Mouse (Mus musculus): ENCODE results near the gene Gm7861. TPM values are rescaled to one million over a fixed set of nuclear protein-coding genes. Genes with fewer than 3 reads are reported as not detected.
"Not testable (repeated sequence)": the region's sequence is repeated elsewhere in the genome, so short reads cannot be mapped to it uniquely, and the experiment has no call there.

Gene Gm7861
- not detected in 2 replicates for polyA plus RNA-seq (2014; fragmentation: Nextera tagmentation; extraction: Ambion mirVana)

DNA sequence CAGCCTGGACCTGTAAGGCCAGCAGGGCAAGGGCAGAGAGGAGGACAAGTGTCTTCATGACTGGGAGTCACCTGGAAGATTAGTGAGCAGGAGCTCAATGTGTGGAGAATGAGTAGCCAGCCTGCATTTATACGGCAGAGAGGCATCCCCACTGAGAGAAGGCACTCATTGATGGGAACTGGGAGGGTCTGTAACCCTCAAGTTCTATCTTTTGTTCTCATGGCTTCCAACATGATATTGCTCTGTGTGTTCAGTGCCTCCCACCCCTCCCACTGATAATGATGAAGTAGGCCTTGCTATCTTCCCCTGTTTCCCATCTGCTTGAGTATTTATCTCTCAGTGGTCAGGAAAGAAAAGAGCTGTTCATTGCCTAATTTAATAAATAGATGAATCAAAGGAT is at the start of gene Gm7861:
Gene Gm7861, minus strand, starts transcription at position 101 of the 400 bp plus-strand sequence.
- H3K9me3 ChIP-seq (ENCODE audit: control insufficient read depth, low read length); H3K36me3 ChIP-seq (ENCODE audit: control insufficient read depth, insufficient read depth, low read length); H3K4me3 ChIP-seq (ENCODE audit: low read depth, low read length); DNase-seq (ENCODE audit: low spot score); H3K27me3 ChIP-seq (replicated peaks; ENCODE audit: control insufficient read depth, insufficient read depth, low read length); H3K4me1 ChIP-seq (replicated peaks; ENCODE audit: control insufficient read depth, insufficient read depth, low read length); H3K4me2 ChIP-seq; H3K27ac ChIP-seq (ENCODE audit: low read depth, low read length); ATAC-seq (replicated peaks; ENCODE audit: low FRiP score); H3K9ac ChIP-seq (ENCODE audit: low read depth, low read length): not testable (repeated sequence)
- WGBS, result no CpG with 5 or more reads among the region's 1 CpGs

DNA sequence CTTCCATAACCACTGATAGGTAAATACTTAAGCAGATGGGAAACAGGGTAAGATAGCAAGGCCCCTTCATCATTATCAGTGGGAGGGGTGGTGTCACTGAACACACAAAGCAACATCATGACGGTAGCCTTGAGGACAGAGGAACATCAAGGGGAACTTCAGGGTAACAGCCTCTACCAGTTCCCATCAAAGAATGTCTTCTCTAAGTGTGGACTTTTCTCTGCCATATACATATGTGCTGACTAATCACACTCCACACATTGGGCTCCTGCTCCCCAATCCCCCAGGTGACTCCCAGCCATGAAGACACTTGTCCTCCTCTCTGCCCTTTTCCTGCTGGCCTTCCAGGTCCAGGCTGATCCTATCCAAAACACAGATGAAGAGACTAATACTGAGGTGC is 23.6 kb upstream of the Gm7861 start, which contains the start of gene Defa26:
Gene Defa26, plus strand, starts transcription at position 301 of the 400 bp plus-strand sequence.
- ATAC-seq (replicated peaks; ENCODE audit: low FRiP score); H3K4me2 ChIP-seq; H3K9ac ChIP-seq (ENCODE audit: low read depth, low read length); H3K36me3 ChIP-seq (ENCODE audit: control insufficient read depth, insufficient read depth, low read length); H3K4me1 ChIP-seq (replicated peaks; ENCODE audit: control insufficient read depth, insufficient read depth, low read length); DNase-seq (ENCODE audit: low spot score); H3K27me3 ChIP-seq (replicated peaks; ENCODE audit: control insufficient read depth, insufficient read depth, low read length); H3K9me3 ChIP-seq (ENCODE audit: control insufficient read depth, low read length); H3K4me3 ChIP-seq (ENCODE audit: low read depth, low read length); H3K27ac ChIP-seq (ENCODE audit: low read depth, low read length): not testable (repeated sequence)
- WGBS, result no CpG with 5 or more reads among the region's 1 CpGs

DNA sequence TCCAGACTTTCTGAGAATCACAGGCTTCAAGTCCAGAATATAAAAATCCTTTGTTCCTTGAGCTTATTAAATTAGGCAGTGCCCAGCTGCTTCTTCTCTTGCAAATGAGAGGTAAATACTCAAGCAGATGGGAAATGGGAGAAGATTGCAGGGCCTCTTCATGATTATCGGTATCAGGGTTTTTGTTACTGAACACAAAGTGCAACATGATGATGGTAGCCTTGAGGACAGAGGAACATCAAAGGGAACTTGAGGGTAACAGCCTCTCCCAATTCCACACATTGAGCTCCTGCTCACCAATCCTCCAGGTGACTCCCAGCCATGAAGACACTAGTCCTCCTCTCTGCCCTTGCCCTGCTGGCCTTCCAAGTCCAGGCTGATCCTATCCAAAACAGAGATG is 11.6 kb downstream of the Gm7861 start, which contains the start of gene Defa28:
Gene Defa28, plus strand, starts transcription at position 301 of the 400 bp plus-strand sequence.
- not testable (repeated sequence) for ATAC-seq (replicated peaks; ENCODE audit: low FRiP score); H3K9ac ChIP-seq (ENCODE audit: low read depth, low read length); H3K27me3 ChIP-seq (replicated peaks; ENCODE audit: control insufficient read depth, insufficient read depth, low read length); H3K4me2 ChIP-seq; H3K4me3 ChIP-seq (ENCODE audit: low read depth, low read length); H3K4me1 ChIP-seq (replicated peaks; ENCODE audit: control insufficient read depth, insufficient read depth, low read length); H3K36me3 ChIP-seq (ENCODE audit: control insufficient read depth, insufficient read depth, low read length); H3K9me3 ChIP-seq (ENCODE audit: control insufficient read depth, low read length); DNase-seq (ENCODE audit: low spot score); H3K27ac ChIP-seq (ENCODE audit: low read depth, low read length)
- WGBS, result no CpG with 5 or more reads among the region's 1 CpGs

DNA sequence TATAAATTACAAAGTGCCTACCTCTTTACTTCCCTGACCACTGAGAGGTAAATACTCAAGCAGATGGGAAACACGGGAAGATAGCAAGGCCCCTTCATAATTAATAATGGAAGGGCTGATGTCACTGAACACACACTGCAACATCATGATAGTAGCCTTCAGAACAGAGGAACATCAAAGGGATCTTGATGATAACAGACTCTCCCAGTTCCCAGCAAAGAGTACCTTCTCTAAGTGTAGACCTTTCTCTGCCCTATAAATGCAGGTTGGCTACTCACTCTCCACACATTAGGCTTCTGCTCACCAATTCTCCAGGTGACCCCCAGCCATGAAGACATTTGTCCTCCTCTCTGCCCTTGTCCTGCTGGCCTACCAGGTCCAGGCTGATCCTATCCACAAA is 29.2 kb downstream of the Gm7861 start, which contains the start of gene Defa37:
Gene Defa37, plus strand, starts transcription at position 301 of the 400 bp plus-strand sequence.
- DNase-seq (ENCODE audit: low spot score); ATAC-seq (replicated peaks; ENCODE audit: low FRiP score): not testable (repeated sequence)
- WGBS, result no CpG with 5 or more reads among the region's 1 CpGs

More for the DNA sequence above, 29.2 kb downstream of the Gm7861 start, which contains the start of gene Defa37:
- not testable (repeated sequence) for H3K9me3 ChIP-seq (ENCODE audit: control insufficient read depth, low read length); H3K4me3 ChIP-seq (ENCODE audit: low read depth, low read length); H3K27ac ChIP-seq (ENCODE audit: low read depth, low read length); H3K27me3 ChIP-seq (replicated peaks; ENCODE audit: control insufficient read depth, insufficient read depth, low read length); H3K9ac ChIP-seq (ENCODE audit: low read depth, low read length); H3K4me2 ChIP-seq; H3K4me1 ChIP-seq (replicated peaks; ENCODE audit: control insufficient read depth, insufficient read depth, low read length); H3K36me3 ChIP-seq (ENCODE audit: control insufficient read depth, insufficient read depth, low read length)

Other genes with a start within 250 kb of the Gm7861 start
- not detected in 2 replicates for gene Defa2, start 216.0 kb downstream of the Gm7861 start, polyA plus RNA-seq (2014; fragmentation: Nextera tagmentation; extraction: Ambion mirVana)
- gene Defa33, start 202.7 kb downstream of the Gm7861 start, polyA plus RNA-seq (2014; fragmentation: Nextera tagmentation; extraction: Ambion mirVana), result not detected in 2 replicates
- not detected in 2 replicates for gene Defa36, start 167.1 kb downstream of the Gm7861 start, polyA plus RNA-seq (2014; fragmentation: Nextera tagmentation; extraction: Ambion mirVana)
- not detected in 2 replicates for gene Gm7849, start 137.9 kb downstream of the Gm7861 start, polyA plus RNA-seq (2014; fragmentation: Nextera tagmentation; extraction: Ambion mirVana)
- gene Defa20, start 85.2 kb downstream of the Gm7861 start, polyA plus RNA-seq (2014; fragmentation: Nextera tagmentation; extraction: Ambion mirVana), result not detected in 2 replicates
- gene Defa32, start 65.5 kb downstream of the Gm7861 start, polyA plus RNA-seq (2014; fragmentation: Nextera tagmentation; extraction: Ambion mirVana), result not detected in 2 replicates
- not detected in 2 replicates for gene Defa37, start 29.1 kb downstream of the Gm7861 start, polyA plus RNA-seq (2014; fragmentation: Nextera tagmentation; extraction: Ambion mirVana)
- gene Defa28, start 11.5 kb downstream of the Gm7861 start, polyA plus RNA-seq (2014; fragmentation: Nextera tagmentation; extraction: Ambion mirVana), result not detected in 2 replicates
- gene Defa26, start 23.7 kb upstream of the Gm7861 start, polyA plus RNA-seq (2014; fragmentation: Nextera tagmentation; extraction: Ambion mirVana), result not detected in 2 replicates
- gene Defa17, start 61.3 kb upstream of the Gm7861 start, polyA plus RNA-seq (2014; fragmentation: Nextera tagmentation; extraction: Ambion mirVana), result not detected in 2 replicates
- gene Defa34, start 71.3 kb upstream of the Gm7861 start, polyA plus RNA-seq (2014; fragmentation: Nextera tagmentation; extraction: Ambion mirVana), result not detected in 2 replicates
- not detected in 2 replicates for gene AY761184, start 109.1 kb upstream of the Gm7861 start, polyA plus RNA-seq (2014; fragmentation: Nextera tagmentation; extraction: Ambion mirVana)
- not detected in 2 replicates for gene Defa24, start 140.0 kb upstream of the Gm7861 start, polyA plus RNA-seq (2014; fragmentation: Nextera tagmentation; extraction: Ambion mirVana)
- not detected in 2 replicates for gene Defb50, start 229.0 kb upstream of the Gm7861 start, polyA plus RNA-seq (2014; fragmentation: Nextera tagmentation; extraction: Ambion mirVana)
- not detected in 2 replicates for gene Defb2, start 245.4 kb upstream of the Gm7861 start, polyA plus RNA-seq (2014; fragmentation: Nextera tagmentation; extraction: Ambion mirVana)